Mouse (Mus musculus): ENCODE measurements around the gene Nudt17.
"Not testable (repeated sequence)": the region's sequence is repeated elsewhere in the genome, so short reads cannot be mapped to it uniquely, and the experiment has no call there.

Gene Nudt17

GRCm38 (mm10) chr3:96704778-96705177, 3.6 kb downstream of the Nudt17 start:
- DNase-seq (ENCODE audit: low read depth, low spot score) = no peak

DNA sequence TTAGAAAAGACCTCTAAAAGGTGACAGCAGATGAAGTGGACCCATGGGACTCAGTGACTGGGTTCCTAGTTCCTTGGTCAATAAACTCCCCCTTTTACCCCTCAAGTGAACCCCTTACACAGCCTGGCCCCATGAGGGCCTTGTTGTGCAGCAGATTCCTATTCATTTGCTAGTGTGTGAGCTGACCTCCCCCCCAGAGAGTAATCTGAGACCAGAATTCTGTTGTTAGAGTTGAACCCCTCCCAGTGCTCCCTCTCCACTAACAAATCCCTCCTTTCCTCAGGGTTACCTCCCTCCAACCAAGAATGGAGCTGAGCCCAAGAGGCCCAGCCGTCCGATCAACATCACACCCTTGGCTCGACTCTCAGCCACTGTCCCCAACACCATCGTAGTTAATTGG, 7.4 kb downstream of the Nudt17 start:
- no peak for DNase-seq (ENCODE audit: low read depth, low spot score)

DNA sequence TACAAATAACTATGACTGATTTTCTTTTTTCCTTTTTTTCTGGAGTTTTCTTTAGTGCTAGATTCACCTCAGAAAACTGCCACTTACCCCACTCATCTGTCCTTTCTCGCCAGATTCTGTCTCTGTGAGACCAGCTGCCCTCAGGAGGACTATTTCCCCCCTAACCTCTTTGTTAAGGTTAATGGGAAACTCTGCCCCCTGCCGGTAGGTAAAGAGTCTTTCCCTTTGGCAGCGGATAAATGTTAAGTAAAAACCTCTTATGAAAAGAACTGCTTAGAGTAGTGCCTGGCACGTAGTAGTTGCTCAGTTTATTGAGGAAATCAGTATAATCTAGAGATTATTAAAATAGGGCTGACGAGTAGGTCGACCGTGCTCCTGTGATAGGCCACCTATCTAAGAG, 8.0 kb downstream of the Nudt17 start:
- DNase-seq (ENCODE audit: low read depth, low spot score) = no peak

DNA sequence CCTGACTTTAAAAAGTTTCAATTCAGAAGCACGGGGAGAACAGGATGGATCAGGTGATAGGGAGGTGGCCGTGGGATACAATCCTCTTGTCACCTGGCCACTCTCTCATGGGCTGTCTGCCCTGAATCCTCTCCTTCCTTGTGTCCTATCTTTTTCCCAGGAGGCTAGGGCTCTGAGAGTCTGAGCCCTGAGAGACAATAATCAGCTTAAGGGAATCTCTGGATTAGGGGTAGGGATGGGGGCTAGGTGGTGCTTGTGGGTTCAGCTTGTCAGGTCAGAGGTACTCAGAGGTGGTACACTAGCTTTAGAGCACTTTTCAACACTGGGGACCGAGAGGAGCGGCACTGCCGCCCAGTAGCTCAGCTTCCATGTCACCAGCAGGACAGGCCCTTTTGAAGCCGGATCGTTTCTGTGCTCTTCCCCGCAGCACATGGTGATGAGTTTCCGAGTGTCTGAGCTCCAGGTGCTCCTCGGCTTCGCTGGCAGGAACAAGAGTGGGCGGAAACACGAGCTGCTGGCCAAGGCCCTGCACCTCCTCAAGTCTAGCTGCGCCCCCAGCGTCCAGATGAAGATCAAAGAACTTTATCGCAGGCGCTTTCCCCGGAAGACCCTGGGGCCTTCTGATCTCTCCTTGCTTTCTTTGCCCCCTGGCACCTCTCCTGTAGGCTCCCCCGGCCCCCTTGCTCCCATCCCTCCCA, 9.2 kb downstream of the Nudt17 start:
- DNase-seq (ENCODE audit: low read depth, low spot score) = no peak

DNA sequence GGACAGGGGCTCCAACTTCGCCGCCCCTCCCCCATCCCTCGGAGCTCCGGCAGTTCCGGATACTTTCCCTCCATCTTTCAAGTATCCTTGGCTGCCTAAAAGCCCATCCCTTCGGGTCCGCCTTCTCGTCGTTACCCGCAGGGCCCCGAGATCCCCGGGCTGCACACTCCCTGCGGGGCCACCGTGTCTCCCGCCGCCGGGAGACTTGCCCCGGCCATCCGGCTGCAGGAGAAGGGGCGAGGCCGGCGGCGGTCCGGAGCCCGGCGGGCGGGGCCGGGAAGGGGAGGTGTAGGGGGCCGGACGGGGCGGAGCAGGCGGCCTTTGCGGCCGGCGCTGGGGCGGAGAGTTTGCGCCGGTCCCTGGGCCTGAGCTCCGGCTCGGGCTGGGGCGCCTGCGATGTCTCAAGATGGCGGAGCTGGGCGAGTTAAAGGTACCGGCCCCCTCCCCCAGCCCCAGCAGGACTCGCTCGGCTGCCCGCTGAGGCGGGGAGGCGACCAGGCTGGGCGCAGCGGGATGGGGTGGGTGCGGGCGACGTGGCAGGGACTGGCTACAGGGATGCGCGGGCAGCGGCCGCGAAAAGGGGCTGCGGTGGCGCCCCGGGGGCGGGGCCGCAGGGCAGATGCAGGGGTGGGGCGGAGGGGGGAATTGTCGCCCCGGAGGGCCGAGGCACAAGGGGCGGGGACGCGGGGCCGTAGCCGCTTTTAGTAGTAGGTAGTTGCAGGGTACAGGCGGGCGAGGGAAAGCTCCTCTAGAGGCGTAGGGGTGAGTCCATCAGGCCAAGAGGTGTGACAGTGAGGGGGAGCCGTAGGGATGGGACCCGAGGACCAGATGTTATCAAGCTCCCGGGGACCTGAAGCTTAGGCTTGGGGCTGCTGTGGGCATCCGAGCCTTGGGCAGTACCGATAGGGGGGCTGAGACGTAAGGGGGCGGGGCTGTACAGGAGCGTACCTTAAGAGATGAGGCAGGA, 11.3 kb downstream of the Nudt17 start:
- DNase-seq (ENCODE audit: low read depth, low spot score) = peak; percentile 83

DNA sequence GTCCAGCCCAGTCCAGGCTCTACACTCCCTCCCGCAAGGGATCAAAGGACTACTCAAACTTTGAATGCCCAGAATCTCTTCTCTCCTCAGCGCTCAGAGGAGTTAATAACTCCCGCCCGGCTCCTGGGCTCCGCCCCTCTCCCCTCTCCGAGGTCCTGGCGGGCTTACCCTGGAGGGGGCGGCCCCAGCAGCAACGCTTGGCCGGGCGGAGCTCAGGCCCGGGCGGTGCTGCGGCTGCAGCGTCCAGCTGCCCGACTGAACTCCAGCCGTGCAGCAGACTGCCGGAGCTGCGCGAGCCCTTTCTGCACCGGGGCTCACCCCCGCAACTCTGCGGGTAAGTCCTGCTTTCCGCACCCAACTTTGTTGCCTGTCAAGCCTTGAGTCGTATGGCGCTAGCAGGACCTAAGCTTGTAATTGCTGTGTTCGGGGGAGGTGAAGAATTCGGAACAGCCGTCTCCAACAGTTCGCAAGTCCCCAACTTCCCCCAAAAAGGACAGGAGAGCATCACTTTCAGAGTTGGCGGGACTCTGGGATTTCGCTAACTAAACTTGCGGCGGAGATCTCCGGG, 12.1 kb downstream of the Nudt17 start, which contains the start of gene Pias3:
Pias3 (plus strand) TSS at position 187 of the 568 bp plus-strand sequence.
- peak; percentile 77 for DNase-seq (ENCODE audit: low read depth, low spot score)

GRCm38 (mm10) chr3:96693579-96693978, 14.8 kb downstream of the Nudt17 start:
- no peak for DNase-seq (ENCODE audit: low read depth, low spot score)

DNA sequence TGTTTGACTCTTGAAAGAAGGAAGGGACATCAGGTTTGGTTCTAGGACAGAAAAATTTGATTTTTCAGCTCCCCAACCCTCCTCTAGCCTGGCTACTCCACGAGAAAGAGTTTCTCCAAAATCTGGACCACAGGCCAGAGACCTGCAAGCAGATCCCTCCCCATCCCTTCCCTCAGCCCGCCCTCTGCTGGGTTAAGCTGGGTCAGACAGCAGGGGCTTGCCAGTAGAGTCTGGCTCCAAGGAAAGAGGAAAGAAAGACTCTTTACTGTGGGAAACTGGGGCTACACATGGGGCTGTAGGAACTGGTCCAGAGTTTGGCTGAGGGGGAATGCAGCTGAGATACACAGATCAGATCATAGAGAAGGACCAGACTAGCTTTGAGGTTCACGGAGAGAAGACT, 15.9 kb downstream of the Nudt17 start:
- DNase-seq (ENCODE audit: low read depth, low spot score) = no peak

GRCm38 (mm10) chr3:96690298-96690697, 18.1 kb downstream of the Nudt17 start:
- no peak for DNase-seq (ENCODE audit: low read depth, low spot score)

GRCm38 (mm10) chr3:96688854-96689253, 19.5 kb downstream of the Nudt17 start:
- DNase-seq (ENCODE audit: low read depth, low spot score) = no peak

DNA sequence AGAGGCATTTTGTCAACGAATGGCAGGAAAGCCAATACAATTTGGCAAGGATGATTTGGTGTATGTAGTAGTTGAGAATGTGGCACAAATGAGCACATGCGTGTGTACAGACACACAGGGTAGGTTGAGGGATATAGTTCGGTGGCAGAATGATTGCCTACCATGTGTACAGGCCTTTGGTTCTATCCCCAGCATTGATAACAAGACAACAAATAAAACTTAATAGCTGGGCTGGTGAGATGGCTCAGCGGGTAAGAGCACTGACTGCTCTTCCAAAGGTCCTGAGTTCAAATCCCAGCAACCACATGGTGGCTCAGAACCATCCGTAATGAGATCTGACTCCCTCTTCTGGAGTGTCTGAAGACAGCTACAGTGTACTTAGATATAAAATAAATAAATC, 22.3 kb downstream of the Nudt17 start:
- not testable (repeated sequence) for DNase-seq (ENCODE audit: low read depth, low spot score)

GRCm38 (mm10) chr3:96684822-96685156, 23.6 kb downstream of the Nudt17 start:
- DNase-seq (ENCODE audit: low read depth, low spot score) = no peak

DNA sequence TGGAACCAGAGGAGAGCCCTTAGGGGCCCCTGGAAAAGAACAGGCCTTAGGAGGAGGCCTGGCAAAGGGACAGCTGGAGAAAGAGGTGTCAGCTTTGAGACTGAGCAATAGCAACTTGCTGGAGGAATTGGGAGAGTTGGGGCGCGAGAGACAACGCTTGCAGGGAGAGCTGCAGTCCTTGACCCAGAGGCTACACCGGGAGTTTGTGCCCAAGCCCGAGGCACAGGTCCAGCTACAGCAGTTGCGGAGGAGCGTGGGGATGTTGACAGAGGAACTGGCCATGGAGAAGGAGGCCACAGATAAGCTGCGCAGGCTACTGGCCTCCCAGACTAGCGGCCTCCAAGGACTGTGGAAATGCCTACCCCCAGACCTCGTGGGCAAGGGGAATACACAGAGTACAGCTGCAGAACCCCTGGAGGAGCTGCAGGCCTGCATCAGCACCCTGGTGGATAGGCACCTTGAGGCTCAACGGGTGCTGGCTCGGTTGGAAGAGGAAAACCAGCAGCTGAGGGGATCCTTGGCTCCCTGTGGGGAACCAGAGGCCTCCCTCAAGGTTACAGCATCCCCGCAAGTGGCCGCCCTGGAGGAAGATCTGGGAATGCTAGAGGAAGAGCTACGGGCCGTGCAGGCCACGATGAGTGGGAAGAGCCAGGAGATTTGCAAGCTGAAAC, 24.1 kb downstream of the Nudt17 start:
- no peak for DNase-seq (ENCODE audit: low read depth, low spot score)

DNA sequence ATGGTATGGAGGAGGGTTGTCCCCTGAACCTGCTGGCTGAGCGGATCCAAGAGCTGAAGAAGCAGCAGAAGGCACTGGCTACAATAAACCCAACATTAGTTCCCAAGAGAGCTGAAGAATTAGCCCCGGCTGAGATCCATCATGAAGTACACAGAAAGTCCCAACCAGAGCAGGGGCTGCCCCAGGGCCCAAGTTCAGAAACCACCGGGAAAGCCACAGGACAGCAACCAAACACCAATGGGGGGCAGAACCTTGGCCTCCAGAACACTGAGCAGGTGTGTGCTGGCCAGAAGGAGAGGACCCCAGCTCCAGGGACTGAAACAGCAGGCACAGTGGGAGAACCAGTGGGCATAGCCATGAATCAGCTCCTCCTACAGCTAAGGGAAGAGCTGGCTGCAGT, 24.9 kb downstream of the Nudt17 start:
- no peak for DNase-seq (ENCODE audit: low read depth, low spot score)

DNA sequence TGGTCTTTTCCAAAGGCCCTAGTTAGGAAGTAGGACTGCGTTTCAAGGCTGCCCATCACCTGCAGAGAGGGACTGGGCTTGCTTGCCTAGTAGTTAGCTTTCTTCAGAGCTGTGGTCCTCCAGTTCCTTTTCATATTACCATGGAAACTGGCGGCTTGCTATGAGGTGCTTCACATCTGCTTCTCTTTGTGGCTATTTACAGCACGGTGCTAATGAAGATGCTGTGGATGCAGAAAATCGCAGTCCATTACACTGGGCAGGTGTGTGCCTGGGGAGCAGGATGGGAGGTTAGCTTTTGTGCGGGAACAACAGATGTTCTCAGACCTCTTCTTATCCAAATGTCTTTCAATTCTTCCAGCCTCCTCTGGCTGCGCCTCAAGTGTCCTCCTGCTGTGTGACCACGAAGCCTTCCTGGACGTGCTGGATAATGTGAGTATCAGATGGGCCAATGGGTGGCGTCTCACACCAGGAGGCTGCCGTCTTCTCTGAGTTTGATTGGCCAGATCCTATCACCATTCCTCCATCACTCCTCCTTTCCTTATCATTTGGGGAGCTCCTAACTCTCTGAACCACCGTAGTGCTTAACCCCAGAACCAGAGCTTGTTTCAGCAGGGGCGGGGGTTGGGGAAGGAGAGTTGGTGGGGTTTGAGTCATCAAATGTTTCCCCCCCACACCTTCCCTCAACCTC, 27.9 kb downstream of the Nudt17 start:
- no peak for DNase-seq (ENCODE audit: low read depth, low spot score)

GRCm38 (mm10) chr3:96679159-96679674, 29.1 kb downstream of the Nudt17 start:
- no peak for DNase-seq (ENCODE audit: low read depth, low spot score)

DNA sequence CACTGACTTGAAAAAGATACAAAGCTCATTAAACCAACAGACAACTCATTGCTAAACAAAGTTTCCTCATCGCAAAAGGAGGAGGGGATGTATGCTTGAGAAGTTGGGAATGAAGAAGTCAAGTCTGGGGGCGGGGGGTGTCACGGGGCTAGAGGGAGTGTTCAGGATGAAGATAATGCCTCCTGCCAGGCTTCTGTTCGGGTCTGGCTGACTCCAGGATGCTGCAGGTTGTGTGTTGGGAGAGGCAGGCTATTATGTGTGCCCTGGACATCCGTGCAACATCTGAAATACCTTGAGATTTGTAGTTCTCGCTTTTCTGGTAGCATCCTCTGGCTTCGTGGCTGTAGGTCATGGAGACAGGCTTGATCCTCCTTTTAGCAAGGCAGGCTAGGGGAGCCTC, 29.9 kb downstream of the Nudt17 start:
- no peak for DNase-seq (ENCODE audit: low read depth, low spot score)

DNA sequence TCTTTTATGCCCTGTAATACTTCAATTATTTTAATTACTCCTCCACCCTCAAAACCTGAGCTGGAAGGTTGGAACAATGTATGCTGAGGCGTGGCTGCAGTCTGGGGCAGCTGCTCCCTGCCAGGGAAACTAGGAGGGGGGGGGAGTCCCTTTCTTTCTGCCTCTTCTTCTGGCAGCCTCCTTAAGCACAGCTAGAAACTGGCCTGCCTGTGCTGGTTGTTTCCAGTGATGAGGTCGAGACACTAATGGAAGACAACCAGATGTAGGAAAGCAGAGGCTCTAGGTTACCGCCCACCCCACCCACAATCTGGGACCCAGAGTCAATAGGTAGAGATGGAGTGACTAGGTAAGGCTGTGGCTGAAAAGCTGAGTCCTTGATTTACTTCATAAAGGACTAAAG, 32.7 kb downstream of the Nudt17 start:
- peak; percentile 83 for DNase-seq (ENCODE audit: low read depth, low spot score)

GRCm38 (mm10) chr3:96675171-96675570, 33.2 kb downstream of the Nudt17 start:
- no peak for DNase-seq (ENCODE audit: low read depth, low spot score)

DNA sequence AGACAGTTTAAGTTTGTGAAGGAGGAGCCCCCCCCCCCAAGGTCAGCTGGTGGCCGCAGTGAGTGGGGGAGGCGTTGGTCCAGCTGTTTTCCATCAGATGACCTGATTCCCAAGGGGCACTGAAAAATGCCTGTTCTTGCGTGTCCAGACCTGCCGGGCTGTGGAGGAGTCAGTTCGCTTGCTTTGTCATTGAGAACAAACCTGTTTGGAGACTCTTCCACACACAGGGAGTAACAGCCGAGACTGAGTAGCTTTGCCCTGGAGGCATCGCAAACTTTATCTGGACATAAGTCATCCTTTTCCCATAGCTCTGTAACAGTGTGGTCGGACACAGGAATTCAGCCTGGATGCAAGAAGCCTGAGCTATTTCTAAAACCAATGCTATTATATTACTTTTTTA, 33.9 kb downstream of the Nudt17 start:
- no peak for DNase-seq (ENCODE audit: low read depth, low spot score)

GRCm38 (mm10) chr3:96673514-96673913, 34.8 kb downstream of the Nudt17 start:
- no peak for DNase-seq (ENCODE audit: low read depth, low spot score)

All from WW6 (cell line).